Mouse (Mus musculus) T-helper 2 cell (primary cell): ENCODE measurements around the gene Snrpg.
"Not testable (repeated sequence)": the region's sequence is repeated elsewhere in the genome, so short reads cannot be mapped to it uniquely, and the experiment has no call there.

Experiments
- in situ Hi-C: fragments of 300-600 bp; cut with MboI, MseI; formaldehyde crosslinking; loops from one replicate; pipeline ENCODE4 v1.15.1; 2025; ENCODE audit warnings: high pct_unique_total_duplicates

Snrpg gene

DNA sequence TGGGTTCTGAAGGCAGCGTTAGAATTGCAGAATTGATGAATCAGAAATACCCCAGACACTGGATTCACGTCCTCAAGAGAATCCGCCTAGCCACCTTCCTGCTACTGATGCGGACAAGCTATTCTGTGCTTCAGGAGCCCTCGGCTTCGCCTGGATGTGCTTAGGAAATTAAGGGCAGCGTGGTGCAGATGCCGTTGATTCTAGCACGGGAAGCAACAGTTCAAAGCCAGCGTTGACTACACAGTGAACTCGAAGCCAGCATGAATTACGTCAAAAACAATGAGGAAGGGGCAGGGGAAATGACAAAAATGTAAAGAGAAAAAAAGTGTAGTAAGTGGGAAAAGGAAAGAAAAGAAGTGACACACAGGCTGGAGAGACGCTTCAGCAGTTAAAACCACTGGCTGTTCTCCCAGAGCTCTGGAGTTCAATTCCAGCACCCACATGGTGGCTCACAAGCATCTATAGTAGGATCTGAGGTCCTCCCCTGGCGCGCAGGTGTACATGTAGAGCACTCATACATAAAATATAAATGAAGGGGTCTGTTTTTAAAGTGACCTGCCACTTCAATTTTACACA, at the start of gene Snrpg:
Snrpg (plus strand) TSS at position 541 of the 576 bp plus-strand sequence.
- in situ Hi-C loops, result no loop called here

DNA sequence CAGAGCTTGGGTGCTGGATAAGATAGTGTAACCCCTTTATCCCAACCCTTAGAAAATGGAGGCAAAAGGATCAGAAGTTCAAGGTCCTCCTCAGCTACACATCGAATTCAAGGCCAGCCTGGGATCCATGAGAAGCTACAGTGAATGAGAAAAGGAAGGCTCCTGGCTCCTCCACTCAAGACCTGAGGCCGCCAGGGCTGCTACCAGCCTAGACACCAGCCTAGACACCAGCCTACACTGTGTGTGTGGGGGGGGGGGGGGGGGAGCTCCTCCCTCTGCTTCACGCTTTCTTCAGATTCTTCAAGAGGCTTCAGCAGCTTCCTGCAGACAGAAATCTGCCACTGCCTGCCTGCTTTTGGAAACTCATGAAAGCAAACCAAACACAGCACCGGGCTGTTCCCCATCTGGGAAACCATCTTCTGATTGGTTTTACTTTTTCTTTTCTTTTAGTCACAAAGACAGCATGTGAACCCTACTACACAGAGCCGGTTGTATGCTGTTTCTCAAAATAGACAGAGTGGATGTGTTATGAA, 49.0 kb upstream of the Snrpg start:
- in situ Hi-C loops, result loop anchor here (5.0 to 10.0 kb wide), 2 partner anchors 40 to 167 kb away; no protein-coding TSS in a partner anchor

DNA sequence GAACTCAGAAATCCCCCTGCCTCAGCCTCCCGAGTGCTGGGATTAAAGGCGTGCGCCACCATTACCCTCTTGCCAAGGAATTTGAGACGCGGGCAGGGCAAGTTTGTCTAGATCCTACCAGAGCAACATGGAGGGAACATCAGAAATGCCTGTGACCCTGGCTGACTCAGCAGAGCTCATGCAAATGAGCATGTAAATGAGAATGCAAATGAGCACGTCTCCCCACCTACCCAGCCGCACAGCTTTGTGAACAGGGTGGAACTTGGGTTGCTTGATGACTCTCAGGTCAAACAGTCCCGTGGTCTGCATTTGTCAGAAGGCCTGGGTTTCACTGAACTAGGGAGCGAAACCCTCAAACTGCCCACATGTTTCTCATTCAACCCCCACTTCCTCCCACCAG, 48.1 kb upstream of the Snrpg start:
- in situ Hi-C loops, result loop anchor here (5.0 to 10.0 kb wide), 2 partner anchors 39 to 168 kb away; no protein-coding TSS in a partner anchor

DNA sequence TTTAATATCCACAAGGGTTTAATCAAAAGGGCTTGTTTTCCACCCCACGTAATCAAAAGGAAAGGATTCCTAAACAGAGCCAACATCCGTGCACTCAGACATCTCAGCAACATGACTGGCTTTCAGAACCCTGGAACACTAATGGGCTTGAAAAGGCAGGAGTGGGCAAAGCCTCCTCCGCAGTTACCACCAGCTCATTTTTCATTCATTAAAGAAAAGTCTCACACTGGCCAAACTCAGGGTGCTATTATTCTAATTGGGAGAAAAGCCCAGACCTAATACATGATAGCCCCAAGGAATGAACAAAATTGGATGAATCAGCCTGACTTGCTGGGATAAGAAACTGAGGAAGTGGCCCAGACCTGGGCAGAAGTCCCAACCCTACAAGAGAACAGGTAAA, 46.7 kb upstream of the Snrpg start:
- in situ Hi-C loops, result loop anchor here (5.0 to 10.0 kb wide), 2 partner anchors 38 to 170 kb away; no protein-coding TSS in a partner anchor

DNA sequence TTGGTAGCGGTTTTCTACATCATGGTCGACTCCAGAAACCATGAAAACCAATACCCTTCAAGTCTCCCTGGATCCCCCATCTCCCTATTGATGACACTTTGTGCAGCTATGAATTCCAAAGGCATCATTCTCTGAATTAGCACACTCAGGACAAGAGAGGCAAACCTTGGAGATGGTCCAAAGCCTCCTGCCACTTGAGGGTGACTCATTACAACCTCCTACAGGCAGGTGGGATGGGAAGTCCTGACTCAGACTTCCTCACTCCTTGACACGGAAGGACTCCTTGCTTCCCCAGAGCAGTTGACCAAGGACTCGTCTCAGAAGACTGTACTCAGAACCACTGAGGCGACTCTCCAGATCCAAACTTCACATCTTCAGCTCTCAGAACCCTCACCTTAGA, 45.5 kb upstream of the Snrpg start:
- in situ Hi-C loops, result loop anchor here (10.0 kb wide), 1 partner anchor 171 kb away; no protein-coding TSS in a partner anchor

DNA sequence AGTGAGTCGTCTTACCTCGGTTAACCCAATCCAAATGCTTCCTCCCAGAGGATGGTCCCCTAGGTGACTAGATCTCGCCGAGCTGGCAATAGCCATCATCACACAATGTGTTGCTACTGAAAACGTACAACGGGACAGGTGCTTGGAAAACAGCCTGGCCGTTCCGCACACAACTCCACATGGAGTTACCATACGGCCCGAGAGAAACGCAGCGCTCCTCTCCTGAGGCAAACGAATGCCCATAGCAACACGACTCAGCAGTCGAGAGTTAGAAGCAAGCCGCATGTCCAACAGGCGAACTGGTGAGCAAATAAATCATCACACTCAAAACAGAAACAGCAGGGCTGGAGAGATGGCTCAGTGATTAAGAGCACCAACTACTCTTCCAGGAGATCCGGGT, 44.2 kb upstream of the Snrpg start:
- in situ Hi-C loops, result loop anchor here (10.0 kb wide), 1 partner anchor 172 kb away; no protein-coding TSS in a partner anchor

DNA sequence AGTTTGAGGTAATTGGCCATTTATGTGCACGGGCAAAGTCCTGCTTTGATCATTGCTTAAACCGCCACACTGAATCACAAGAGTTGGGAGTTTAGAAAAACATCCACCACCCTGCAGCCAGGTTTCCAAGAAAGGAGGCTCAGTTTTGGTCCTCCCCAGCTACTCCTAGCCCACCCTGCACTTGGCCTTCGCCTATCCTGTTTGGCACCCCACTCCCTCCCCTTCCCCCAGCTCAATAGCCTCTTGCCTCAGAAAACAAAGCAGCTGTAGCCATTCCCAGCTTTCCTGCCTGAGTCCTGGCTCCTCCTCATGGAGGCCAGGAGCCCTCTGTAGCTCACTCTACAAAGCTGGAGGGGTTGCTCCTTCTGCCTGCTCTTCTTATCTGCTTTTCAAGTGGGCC, 42.7 kb upstream of the Snrpg start:
- in situ Hi-C loops, result loop anchor here (10.0 kb wide), 1 partner anchor 174 kb away; no protein-coding TSS in a partner anchor

DNA sequence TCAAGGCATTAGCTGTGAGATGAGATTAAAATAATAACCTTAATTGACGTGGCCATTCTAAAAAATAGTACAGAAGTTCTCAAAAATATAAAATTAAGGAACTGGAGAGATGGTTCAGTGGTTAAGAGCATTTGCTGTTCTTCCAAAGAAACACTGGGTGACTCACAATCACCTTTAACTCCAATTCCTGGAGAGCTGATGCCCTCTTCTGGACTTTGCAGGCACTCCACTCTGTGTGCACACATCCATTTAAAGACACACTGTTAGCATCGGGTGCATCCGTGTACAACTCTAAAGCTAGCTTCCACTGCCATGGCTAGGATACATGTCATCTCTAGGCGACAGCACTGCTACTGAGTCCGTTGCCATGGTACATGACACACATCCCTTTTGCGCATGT, 41.2 kb upstream of the Snrpg start:
- in situ Hi-C loops, result loop anchor here (10.0 kb wide), 1 partner anchor 175 kb away; no protein-coding TSS in a partner anchor

DNA sequence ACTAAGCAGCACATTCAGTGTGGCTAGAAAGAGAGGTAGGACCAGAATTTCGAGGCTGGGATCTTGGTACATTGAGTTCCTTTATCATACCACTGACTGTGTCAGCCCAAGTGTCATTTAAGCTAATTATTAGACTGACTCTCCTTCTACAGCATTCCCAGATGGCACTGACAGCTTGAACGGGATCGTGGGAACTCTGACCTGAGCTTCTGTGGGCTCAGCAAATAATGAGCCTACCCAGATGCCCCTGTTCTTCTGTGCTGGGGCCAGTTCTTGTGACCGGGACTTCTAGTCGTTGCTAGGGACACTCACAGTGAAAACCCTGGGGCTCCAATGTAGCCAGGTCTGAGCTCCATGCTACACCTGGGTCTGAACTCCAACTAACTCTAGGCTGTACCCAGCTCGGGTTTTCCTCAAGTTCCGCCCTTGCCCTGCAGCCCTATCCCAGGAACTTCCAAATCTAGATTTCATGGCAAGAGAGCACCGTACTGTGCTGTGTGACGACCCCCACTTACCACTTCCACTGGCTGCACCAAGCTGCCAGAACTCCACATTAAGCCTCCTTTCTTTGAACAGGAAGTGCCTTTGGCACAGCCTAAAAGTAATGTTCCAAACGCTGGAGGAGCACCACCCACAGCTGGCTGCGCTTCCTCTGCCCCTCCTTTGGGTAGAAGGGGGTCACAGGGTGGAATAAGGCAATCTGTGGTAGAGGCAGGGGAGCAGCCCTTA, 35.8 kb upstream of the Snrpg start:
- in situ Hi-C loops, result no loop called here

DNA sequence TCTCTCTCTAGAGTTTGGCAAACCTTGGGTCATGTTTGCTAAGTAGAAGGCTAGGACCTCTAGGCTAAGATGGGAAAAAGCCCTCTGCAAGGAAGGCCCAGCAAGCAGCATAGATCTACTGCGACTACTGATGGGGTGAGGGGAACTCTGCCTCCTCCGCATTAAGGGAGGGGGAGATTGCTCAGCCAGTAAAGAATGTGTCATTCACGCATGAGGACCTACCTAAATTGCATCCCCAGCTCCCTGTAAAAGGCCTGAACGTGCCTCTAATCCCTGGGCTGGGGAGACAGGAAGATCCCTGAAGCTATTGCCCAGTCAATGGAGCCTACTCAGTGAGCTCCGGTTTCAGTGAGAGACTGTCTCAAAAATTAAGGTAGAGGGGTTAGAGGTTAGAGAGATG, 35.2 kb upstream of the Snrpg start:
- in situ Hi-C loops, result no loop called here

DNA sequence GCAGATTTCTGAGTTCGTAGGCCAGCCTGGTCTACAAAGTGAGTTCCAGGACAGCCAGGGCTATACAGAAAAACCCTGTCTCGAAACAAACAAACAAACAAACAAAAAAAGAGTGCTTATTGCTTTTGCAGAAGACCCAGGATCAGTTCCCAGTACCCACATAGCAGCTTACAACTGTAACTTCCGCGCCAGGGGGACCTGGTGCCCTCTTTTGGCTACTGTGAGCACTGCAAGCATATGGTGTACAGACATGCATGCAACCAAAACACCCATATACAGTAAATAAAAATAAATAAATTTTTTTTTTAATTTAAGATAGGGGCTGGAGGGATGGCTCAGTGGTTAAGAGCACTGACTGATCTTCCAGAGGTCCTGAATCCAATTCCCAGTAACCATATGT, 34.8 kb upstream of the Snrpg start:
- in situ Hi-C loops, result not testable (repeated sequence)

DNA sequence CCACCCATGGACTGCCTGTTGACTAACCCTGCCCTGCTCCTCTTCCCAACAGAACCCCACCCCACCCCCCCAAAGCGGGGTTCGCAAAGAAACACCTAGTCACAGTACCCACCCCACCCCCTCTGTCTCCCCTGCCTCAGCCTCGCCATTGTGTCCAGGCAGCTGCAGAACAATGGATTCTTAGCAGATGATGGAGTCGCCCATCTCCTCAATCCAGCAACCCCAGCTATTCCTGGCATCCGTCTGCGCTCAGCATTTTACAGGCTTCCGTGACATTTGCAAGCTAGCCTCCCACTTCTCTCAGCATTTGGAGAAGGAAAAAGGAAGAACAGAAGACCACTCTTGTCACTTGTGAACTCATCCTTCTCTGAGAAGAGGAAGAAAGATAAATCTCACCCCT, 27.4 kb upstream of the Snrpg start:
- in situ Hi-C loops, result loop anchor here (5.0 to 10.0 kb wide), 3 partner anchors 66 to 319 kb away; partner anchors contain the start of gene Add2

DNA sequence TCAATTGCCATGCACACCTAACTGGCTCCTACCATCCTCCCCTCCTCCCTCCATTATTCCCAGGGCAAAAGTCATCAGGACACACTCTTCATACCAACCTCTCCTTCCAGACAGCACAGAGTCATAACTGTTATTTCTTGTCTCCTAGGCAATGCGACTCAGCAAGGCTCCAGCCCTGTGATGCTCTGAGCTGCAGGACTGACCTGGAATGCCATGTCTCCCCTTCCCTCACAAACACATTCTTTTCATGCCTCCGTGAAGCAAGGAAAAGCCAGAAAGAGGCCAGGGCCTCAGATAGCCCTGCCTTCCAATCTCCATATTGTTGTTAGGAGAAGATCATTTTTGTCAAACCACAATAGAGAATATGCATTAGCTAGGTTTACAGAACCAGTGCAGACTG, 25.0 kb upstream of the Snrpg start:
- in situ Hi-C loops, result loop anchor here (10.0 kb wide), 2 partner anchors 201 to 321 kb away; partner anchors contain the start of gene Add2

DNA sequence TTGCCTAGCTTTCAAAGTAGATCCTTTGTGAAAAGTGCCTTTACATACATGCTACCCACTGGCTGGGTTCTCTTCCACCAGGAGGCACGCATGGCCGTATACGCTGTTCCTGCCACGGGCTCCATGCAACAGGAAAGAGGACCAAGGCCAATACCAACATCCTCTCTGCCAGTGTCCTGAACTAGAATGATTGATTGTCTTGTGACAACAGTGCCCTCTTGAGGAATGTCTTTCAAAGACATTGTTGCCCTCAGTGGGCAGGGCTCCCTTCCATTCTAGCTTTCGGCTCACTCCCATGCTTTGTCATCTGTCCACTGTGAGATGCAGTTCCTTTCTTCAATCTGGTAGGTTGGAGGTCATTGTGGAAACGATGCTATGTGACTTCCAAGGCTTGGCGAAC, 21.8 kb upstream of the Snrpg start:
- in situ Hi-C loops, result loop anchor here (10.0 kb wide), 2 partner anchors 204 to 324 kb away; partner anchors contain the start of gene Add2

DNA sequence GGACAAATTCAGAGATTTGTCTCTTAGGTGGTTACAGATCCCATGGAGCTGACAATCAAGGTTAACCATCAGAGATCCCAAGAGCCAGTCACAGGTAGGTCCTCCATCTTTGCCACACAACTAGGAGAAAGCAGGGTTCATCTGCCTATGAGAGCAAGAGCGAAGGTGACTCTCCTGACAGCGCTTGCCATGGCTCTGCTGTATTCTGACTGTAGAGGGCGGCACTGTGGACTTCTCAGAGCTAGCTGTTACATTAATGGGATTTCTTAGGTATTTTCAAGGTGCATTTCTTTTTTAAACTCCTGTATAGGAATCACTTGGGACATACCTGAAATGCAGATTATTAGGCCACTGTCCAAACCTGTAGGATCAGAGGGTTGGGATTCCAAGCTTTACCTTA, 16.2 kb upstream of the Snrpg start:
- in situ Hi-C loops, result no loop called here

DNA sequence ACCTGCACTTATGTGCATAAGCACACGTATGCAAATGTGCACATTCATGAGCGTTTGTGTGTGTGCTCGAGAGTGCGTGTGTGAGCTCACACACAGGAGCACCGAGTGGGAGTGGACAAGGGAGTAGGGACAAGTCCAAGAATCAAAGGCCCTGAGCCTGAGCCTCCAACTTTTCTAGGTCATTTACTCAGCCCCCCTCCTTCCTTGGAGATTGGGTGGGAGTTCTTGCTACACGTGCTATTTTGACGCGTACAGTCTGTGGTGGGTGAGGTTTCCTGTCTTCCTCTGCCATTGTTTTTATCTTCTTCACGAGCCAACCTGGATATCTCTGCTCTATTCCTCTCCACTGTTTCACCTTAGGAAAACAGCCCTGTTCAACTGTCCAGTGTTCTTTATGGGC, 14.1 kb upstream of the Snrpg start:
- in situ Hi-C loops, result no loop called here

DNA sequence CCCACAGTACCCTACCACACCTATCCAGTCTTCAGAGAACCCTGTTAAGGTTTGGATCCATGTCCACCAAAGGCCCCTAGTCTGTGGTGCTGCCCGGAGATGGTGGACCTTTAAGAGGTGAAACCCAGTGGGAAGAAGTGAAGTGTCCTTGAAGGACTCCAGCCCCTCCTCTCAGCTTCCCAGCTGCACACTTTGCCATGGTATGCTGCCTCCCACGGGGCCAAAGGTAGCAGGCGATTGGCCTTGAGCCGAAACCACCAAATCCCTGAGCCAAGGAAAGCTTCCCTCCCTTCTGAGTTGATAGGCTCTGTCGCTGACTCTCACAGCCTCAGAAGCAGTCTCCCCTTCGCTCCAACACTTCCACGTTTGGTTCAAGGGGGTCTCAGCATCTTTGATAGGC, 10.4 kb upstream of the Snrpg start:
- in situ Hi-C loops, result loop anchor here (5.0 kb wide), 2 partner anchors 38 to 233 kb away; no protein-coding TSS in a partner anchor

DNA sequence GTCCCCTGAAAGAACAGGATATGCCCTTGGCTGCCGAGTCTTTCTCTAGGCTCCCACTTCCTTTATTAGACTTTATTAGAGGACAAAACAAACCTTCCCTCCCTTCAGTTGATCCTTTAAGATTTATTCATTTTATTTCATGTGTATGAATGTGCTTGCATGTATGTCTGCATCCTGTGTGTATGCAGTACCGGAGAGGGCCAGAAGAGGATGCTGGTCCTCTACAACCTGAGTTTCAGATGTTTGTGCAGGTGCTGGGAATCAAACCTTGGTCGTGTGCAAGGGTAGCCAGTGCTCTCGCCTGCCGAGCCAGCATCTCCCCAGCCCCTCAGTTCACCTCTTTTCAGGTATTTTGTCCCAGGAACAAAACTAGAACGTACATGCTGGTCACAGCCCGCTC, 9.7 kb upstream of the Snrpg start:
- in situ Hi-C loops, result loop anchor here (5.0 kb wide), 2 partner anchors 39 to 234 kb away; no protein-coding TSS in a partner anchor

DNA sequence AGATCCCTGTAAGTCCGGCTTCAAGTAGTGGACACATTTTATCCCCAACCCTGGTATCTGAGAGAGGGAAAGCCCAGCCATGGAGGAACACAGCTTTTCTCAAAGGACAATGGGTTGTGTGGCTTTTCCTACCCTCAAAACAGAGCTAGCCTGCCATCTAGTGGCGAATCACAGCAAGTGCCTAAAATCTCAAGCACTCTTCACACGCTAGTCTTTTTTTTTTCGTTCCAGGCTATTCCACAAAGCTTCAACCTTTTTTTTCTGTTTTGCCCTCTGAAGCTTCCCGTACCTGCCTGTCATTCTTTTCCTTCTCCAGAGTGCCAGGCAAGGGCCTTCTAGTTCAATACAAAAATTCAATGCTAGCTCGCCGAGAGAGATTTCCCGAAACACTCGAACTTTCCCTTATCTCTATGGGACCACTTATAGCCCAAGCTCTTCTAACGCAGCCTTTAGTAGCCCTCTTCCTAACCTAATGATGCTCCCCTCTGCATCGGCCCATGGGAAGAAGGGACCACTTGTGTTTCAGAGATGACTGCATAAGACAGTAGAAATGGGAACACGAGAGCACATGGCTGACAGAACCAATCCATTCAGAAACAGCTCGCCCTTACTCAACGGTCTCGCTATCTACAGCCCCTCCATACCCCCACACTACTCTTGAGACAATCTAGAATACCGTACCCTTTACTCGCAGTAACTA, 6.5 kb upstream of the Snrpg start:
- in situ Hi-C loops, result loop anchor here (5.0 kb wide), 3 partner anchors 38 to 237 kb away; partner anchors contain the start of gene Tia1

DNA sequence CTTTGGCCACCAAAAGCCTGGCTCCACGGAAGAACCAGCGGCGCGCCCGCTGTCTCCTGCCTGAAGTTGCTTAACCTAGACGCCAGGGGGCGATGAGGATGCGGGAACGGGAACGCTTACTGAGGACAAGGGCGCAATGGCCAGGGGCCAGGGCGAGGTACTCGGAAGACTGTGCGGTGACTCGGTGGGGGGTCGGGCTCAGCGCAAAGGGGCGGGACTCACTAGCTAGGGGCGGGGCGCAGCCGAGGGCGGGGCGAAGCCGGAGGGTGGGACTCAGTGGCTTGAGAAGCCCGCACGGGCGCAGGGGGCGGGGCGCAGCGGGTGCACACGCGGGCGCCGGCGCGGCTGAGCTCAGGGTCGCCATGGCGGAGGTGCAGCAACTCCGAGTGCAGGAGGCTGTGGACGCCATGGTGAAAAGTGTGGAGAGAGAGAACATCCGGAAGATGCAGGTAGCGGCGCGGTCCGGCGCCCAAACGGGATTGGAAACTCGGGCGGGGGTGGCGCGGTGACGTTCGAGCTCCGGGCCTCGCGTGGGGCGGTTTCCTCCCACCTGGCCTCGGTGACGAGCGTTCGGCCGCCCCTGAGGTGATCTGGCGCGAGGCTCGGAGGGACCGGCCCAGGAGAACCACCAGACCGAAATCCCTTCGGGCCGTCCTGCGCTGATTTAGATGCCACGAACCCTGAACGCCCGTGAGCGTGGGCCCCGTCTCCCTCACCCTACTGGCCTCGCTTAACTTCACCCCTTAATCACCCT, 5.6 kb upstream of the Snrpg start, which contains the start of gene Fam136a:
Fam136a (plus strand) TSS at position 276 of the 754 bp plus-strand sequence.
- in situ Hi-C loops, result loop anchor here (5.0 kb wide), 1 partner anchor 37 kb away; the partner anchor contains the start of gene Tia1
